Mouse (Mus musculus): ENCODE measurements at regions not wholly inside any gene's neighbourhood (a gene's known extent, or its start where the extent isn't known, plus 50 kb on each side); places are given as distances from the start of the nearest gene placed in this dataset.

DNA sequence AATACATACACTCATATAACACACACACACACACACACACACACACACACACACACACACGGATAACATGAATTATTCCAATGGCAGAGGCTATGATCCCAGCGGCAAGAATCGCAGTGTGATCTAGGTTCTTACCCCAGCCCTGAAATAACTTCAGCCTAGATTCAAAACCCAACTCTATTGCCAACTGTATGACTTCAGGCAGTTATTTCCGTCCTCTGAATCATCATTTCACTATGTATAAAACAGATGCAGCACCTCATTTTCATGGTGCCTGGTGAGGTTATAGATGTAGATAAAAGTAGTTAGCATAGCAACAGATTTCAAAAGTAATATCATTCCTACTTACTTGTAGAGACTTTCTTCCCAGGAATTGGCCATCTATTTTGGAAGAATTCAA, 61.0 kb upstream of the Tnfsf11 start:
- no peak for DNase-seq

DNA sequence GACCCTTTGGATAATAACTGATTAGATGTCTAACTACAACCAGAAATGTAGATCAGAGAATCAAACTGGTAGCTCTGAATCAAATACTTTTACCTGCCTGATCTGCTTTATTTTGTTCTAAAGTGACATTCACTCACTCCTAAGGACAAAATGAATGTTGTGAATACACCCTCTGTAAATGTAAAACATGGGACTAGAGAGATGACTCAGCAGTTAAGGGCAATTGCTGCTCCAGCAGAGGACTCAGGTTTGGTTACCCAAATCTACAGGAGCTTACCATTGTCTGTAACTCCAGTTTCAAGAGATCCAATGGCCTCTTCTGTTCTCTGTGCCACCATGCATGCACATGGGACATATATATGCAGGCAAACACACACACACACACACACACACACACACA, 57.0 kb upstream of the Tnfsf11 start:
- no peak for DNase-seq

DNA sequence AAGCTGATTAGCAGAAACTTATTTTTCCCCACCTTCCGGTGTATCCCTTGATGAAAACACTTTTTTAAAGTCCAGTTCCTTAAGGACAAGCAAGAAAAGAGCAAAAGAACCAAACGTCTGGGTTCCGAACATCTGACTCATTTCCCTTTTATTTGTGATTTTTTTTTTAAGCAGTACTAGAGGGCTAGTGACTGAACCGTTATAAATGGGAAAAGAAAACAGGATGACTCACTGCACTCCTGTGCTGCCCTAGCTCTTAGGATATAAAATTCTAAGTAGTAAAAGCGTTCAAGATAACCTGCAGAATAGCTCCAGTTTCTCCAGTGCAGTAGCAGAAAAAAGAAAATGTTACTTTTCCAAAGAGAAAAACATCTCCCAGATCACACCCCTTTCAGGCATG, 55.3 kb upstream of the Tnfsf11 start:
- DNase-seq, result no peak

Measured in thymus, postnatal 36 days (tissue).